Comparison of ENCODE assay signal across 8 mouse cellular contexts in the genomic region with DNA sequence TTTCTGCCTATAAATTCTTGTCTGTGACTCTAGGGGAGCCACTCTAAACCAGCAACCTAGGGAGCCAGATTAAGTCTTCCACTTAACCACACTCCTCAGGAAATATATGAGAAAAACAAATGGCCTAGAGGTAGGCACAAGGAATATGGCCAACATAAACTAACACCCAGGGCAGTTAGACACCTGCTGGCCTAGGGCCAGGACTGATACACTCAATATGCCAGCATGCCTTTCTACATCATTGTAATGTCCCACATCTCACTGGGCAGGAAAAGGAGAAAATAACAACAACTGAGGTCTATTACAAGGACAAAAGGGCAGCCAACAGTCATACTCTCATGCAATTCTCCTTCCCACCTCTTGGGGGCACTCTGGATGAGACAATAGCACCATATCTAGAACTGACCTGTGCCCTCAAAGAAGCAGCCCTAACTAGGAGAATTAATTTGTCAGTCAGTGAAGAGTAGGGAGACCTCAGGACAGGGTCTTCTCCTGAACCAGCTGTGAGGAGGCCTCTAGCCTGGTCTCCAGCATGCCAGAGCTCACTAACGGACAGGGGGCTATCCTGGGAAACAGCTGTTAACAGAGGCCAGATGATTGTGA. TPM values are rescaled to one million over a fixed set of nuclear protein-coding genes. Genes with fewer than 3 reads are reported as not detected.
A peak's percentile ranks its signal among the peaks of the same experiment; 100 is the strongest.
DNase-seq lines count a peak whose midpoint lies in the region; ATAC-seq and TF ChIP-seq lines count a peak whose summit lies in the region.

No protein-coding gene starts in this region.

- no peaks in the 10 kb centered on the region for H3K36me3 ChIP-seq in liver, embryonic 14.5 days (replicated peaks; ENCODE audit: control insufficient read depth, insufficient read depth, low read depth)
- H3K36me3 ChIP-seq in liver, embryonic 12.5 days, result no peaks in the 10 kb centered on the region; the same call in 1 of the 2 replicates
- H3K36me3 ChIP-seq in embryonic facial prominence, embryonic 10.5 days (replicated peaks), result peaks cover 16% of the 10 kb centered on the region
- H3K36me3 ChIP-seq in limb, embryonic 13.5 days, result peaks cover 9% of the 10 kb centered on the region

- no peaks in the 10 kb centered on the region for H3K9me3 ChIP-seq in liver, embryonic 14.5 days (ENCODE audit: control insufficient read depth, low read length)
- H3K9me3 ChIP-seq in liver, embryonic 12.5 days (replicated peaks), result no peaks in the 10 kb centered on the region
- no peaks in the 10 kb centered on the region for H3K9me3 ChIP-seq in embryonic facial prominence, embryonic 10.5 days
- peaks cover 3% of the 10 kb centered on the region; the same call in 1 of the 2 replicates for H3K9me3 ChIP-seq in limb, embryonic 13.5 days

- no peak overlapping the region for H3K4me3 ChIP-seq in cerebellum, adult 2 months (replicated peaks; ENCODE audit: insufficient read depth, low read depth, low read length)
- H3K4me3 ChIP-seq in liver, embryonic 14.5 days (ENCODE audit: insufficient read depth in 1 of 2, low read depth in 2 of 2, low read length in 2 of 2), result no peak overlapping the region
- no peak overlapping the region for H3K4me3 ChIP-seq in liver, embryonic 12.5 days
- H3K4me3 ChIP-seq in embryonic facial prominence, embryonic 10.5 days, result 0 out of 2 replicates have a peak overlapping the region, but pooled peaks have one; percentile 93
- H3K4me3 ChIP-seq in limb, embryonic 13.5 days, result no peak overlapping the region

- peak; percentile 12; the same call in 1 of the 2 replicates for TF ChIP-seq CTCF in cerebellum, adult 2 months (IDR thresholded peaks at IDR 0.05; ENCODE audit: borderline replicate concordance, insufficient read depth, low read depth, low read length)
- TF ChIP-seq CTCF in liver, embryonic 14.5 days (IDR thresholded peaks at IDR 0.05; ENCODE audit: low read depth), result peak; percentile 67

- 84% methylated on average over 1 of the region's 1 CpGs for WGBS in cerebellum, adult 2 months
- WGBS in liver, embryonic 14.5 days (ENCODE audit: insufficient replicate concordance), result 81% methylated on average over 1 of the region's 1 CpGs
- WGBS in liver, embryonic 12.5 days (ENCODE audit: insufficient replicate concordance), result 73% methylated on average over 1 of the region's 1 CpGs
- 61% methylated on average over 1 of the region's 1 CpGs for WGBS in embryonic facial prominence, embryonic 10.5 days
- WGBS in limb, embryonic 13.5 days, result 72% methylated on average over 1 of the region's 1 CpGs

- peaks cover 71% of the 10 kb centered on the region for H3K4me1 ChIP-seq in cerebellum, adult 2 months (ENCODE audit: control insufficient read depth, insufficient read depth, low read length)
- H3K4me1 ChIP-seq in liver, embryonic 14.5 days (replicated peaks; ENCODE audit: control insufficient read depth in 2 of 2, insufficient read depth in 2 of 2, low read length in 1 of 2), result peaks cover 0 to 31% of the 10 kb centered on the region in 2 experiments; a peak in 3 of 4 replicates
- peaks cover 72% of the 10 kb centered on the region for H3K4me1 ChIP-seq in liver, embryonic 12.5 days
- peaks cover 90% of the 10 kb centered on the region for H3K4me1 ChIP-seq in embryonic facial prominence, embryonic 10.5 days
- peaks cover 85% of the 10 kb centered on the region for H3K4me1 ChIP-seq in limb, embryonic 13.5 days

- no peak overlapping the region for H3K4me2 ChIP-seq in liver, embryonic 14.5 days (ENCODE audit: low read depth)
- no peak overlapping the region for H3K4me2 ChIP-seq in liver, embryonic 12.5 days
- H3K4me2 ChIP-seq in limb, embryonic 13.5 days (replicated peaks), result peak overlapping the region; percentile 95

- H3K9ac ChIP-seq in liver, embryonic 14.5 days (replicated peaks), result no peak overlapping the region
- no peak overlapping the region for H3K9ac ChIP-seq in liver, embryonic 12.5 days
- 0 out of 2 replicates have a peak overlapping the region, but pooled peaks have one; percentile 8 for H3K9ac ChIP-seq in limb, embryonic 13.5 days

- no peak for TF ChIP-seq EP300 in liver, embryonic 14.5 days (IDR thresholded peaks at IDR 0.05; ENCODE audit: low read depth)

- no peaks in the 10 kb centered on the region for H3K27me3 ChIP-seq in cerebellum, adult 2 months (ENCODE audit: control insufficient read depth, insufficient read depth, low read length)
- peaks cover 4% of the 10 kb centered on the region; the same call in 1 of the 2 replicates for H3K27me3 ChIP-seq in liver, embryonic 14.5 days (ENCODE audit: control insufficient read depth, insufficient read depth, low read length)
- peaks cover 22% of the 10 kb centered on the region for H3K27me3 ChIP-seq in liver, embryonic 12.5 days (replicated peaks)
- peaks cover 11% of the 10 kb centered on the region; the same call in 1 of the 2 replicates for H3K27me3 ChIP-seq in embryonic facial prominence, embryonic 10.5 days (replicated peaks; ENCODE audit: low read depth, poor library complexity, severe bottlenecking)
- H3K27me3 ChIP-seq in limb, embryonic 13.5 days, result no peaks in the 10 kb centered on the region

- peak; percentile 35 to 38 for DNase-seq in cerebellum, adult 2 months
- DNase-seq in cerebellum, postnatal 4 days (ENCODE audit: low spot score in 2 of 2), result no peak
- no peak for DNase-seq in liver, embryonic 14.5 days (ENCODE audit: low read depth in 3 of 3, low spot score in 3 of 3)
- DNase-seq in embryonic facial prominence, embryonic 10.5 days (ENCODE audit: low spot score), result no peak
- no peak for DNase-seq in layer of hippocampus, postnatal 25 days (ENCODE audit: extremely low spot score in 1 of 2, low spot score in 1 of 2)

- peak overlapping the region; percentile 40; the same call in 1 of the 2 replicates for H3K27ac ChIP-seq in cerebellum, adult 2 months (ENCODE audit: insufficient read depth, low read length)
- H3K27ac ChIP-seq in liver, embryonic 14.5 days, result no peak overlapping the region
- no peak overlapping the region for H3K27ac ChIP-seq in liver, embryonic 12.5 days
- peak overlapping the region; percentile 91 for H3K27ac ChIP-seq in embryonic facial prominence, embryonic 10.5 days (replicated peaks)
- H3K27ac ChIP-seq in limb, embryonic 13.5 days, result peak overlapping the region; percentile 97

- TF ChIP-seq POLR2A in cerebellum, adult 2 months (IDR thresholded peaks at IDR 0.05; ENCODE audit: borderline replicate concordance, insufficient read depth, low read length), result no peak

- no peak for ATAC-seq in liver, embryonic 14.5 days (ENCODE audit: insufficient read depth)
- ATAC-seq in liver, embryonic 12.5 days, result no peak
- no peak for ATAC-seq in limb, embryonic 13.5 days (ENCODE audit: low FRiP score, low read depth)
- ATAC-seq in megakaryocyte progenitor cell, adult 5-6 weeks (replicated peaks; ENCODE audit: poor library complexity), result no peak

RNA-seq across cellular contexts. Expression of gene Bmf, which starts 6.4 kb away (rescaled TPM):
- polyA plus RNA-seq in cerebellum, adult 2 months (2012; rRNA removed), result 8.6 and 9.2 TPM in 2 replicates
- polyA plus RNA-seq in liver, embryonic 14.5 days (2012; rRNA removed), result 0.82 and 0.87 TPM in 2 replicates
- 0.69 and 0.70 TPM in 2 replicates for polyA plus RNA-seq in liver, embryonic 14.5 days (2014; fragmentation: Nextera tagmentation; extraction: Ambion mirVana)
- polyA plus RNA-seq in liver, embryonic 12.5 days (2016; fragmentation: Nextera tagmentation; extraction: Ambion mirVana), result 0.62 and 0.83 TPM in 2 replicates
- polyA plus RNA-seq in embryonic facial prominence, embryonic 10.5 days (2016; fragmentation: Nextera tagmentation; extraction: Ambion mirVana), result 5.6 and 6.0 TPM in 2 replicates
- polyA plus RNA-seq in limb, embryonic 13.5 days (2015; fragmentation: Nextera tagmentation; extraction: Ambion mirVana), result 6.8 and 7.3 TPM in 2 replicates
- total RNA-seq in layer of hippocampus, postnatal 25 days (2021), result 1 to 10 TPM; 4.0 to 5.0 TPM
- total RNA-seq in megakaryocyte progenitor cell, adult 5-6 weeks (2015), result 0.20 and 0.56 TPM in 2 replicates
- total RNA-seq in megakaryocyte progenitor cell, adult 5-6 weeks (2017), result 0.51 and 0.71 TPM in 2 replicates

RNA-seq across cellular contexts. Expression of gene Bub1b, which starts 54.9 kb away (rescaled TPM):
- 2.9 and 3.4 TPM in 2 replicates for polyA plus RNA-seq in cerebellum, adult 2 months (2012; rRNA removed)
- polyA plus RNA-seq in liver, embryonic 14.5 days (2012; rRNA removed), result 26.0 and 33.6 TPM in 2 replicates
- polyA plus RNA-seq in liver, embryonic 14.5 days (2014; fragmentation: Nextera tagmentation; extraction: Ambion mirVana), result 40.2 and 46.6 TPM in 2 replicates
- 70.9 and 72.5 TPM in 2 replicates for polyA plus RNA-seq in liver, embryonic 12.5 days (2016; fragmentation: Nextera tagmentation; extraction: Ambion mirVana)
- polyA plus RNA-seq in embryonic facial prominence, embryonic 10.5 days (2016; fragmentation: Nextera tagmentation; extraction: Ambion mirVana), result 162 and 169 TPM in 2 replicates
- 85.6 and 89.9 TPM in 2 replicates for polyA plus RNA-seq in limb, embryonic 13.5 days (2015; fragmentation: Nextera tagmentation; extraction: Ambion mirVana)
- total RNA-seq in layer of hippocampus, postnatal 25 days (2021), result 1 to 10 TPM; 2.0 to 2.4 TPM
- total RNA-seq in megakaryocyte progenitor cell, adult 5-6 weeks (2015), result 38.1 and 42.7 TPM in 2 replicates
- 123 and 126 TPM in 2 replicates for total RNA-seq in megakaryocyte progenitor cell, adult 5-6 weeks (2017)

Comparison
In these comparisons a context has a peak if more than half of its experiments do, and no peak if none do; other contexts are left out.
1. DNase-seq: peak in cerebellum, adult 2 months (2 of 2); none in cerebellum, postnatal 4 days (0 of 2), liver, embryonic 14.5 days (0 of 3), embryonic facial prominence, embryonic 10.5 days (single experiment) and layer of hippocampus, postnatal 25 days (0 of 2).
2. H3K27ac ChIP-seq: peak in cerebellum, adult 2 months (single experiment), embryonic facial prominence, embryonic 10.5 days (single experiment) and limb, embryonic 13.5 days (single experiment); none in liver, embryonic 14.5 days (single experiment) and liver, embryonic 12.5 days (single experiment).